Mouse (Mus musculus): Measurements from ENCODE around the gene Ap3m1.

- TF ChIP-seq CTCF (conservative IDR thresholded peaks at IDR 0.05 in 1 of 2, IDR thresholded peaks at IDR 0.05 in 1 of 2; ENCODE audit: low read depth in 2 of 2, low read length in 2 of 2) (no peak), ZMIZ1 (IDR thresholded peaks at IDR 0.05; ENCODE audit: low read depth, low read length) (no peak), MAFK (IDR thresholded peaks at IDR 0.05; ENCODE audit: insufficient replicate concordance, low read length) (no peak), RAD21 (IDR thresholded peaks at IDR 0.05; ENCODE audit: low read depth, low read length) (no peak), RCOR1 (conservative IDR thresholded peaks at IDR 0.05; ENCODE audit: low read depth, low read length) (no peak), ZKSCAN1 (IDR thresholded peaks at IDR 0.05; ENCODE audit: borderline replicate concordance, low read depth, low read length) (no peak)
Measured at GRCm38 (mm10) chr14:21076501-21077194, 24.3 kb upstream of the Ap3m1 start.
